Mouse (Mus musculus): ENCODE measurements around the gene Gm5105. TPM values are rescaled to one million over a fixed set of nuclear protein-coding genes. Genes with fewer than 3 reads are reported as not detected.

Gm5105 gene
- total and polyA plus RNA-seq, 2 experiments from 2014 or later, result 0.11 TPM; not detected in 1

DNA sequence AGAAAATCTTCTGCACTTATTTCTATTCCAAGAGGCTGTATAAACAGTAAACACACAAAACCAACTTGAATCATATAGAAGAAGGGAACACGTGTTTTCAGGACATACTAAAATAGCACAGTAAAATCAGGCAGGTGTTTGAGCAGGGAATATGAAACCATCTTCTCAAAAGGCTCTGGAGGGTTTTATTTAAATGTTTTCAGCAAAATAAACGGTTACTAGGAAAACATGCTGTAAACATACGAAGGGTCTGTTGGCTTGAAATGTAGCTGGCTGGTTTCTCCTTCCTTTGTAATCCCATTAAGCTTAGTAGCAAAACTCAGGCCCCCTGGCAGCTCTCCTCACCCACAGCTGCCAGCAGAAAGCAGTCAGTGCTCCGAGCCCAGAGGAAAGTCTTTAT, 9.0 kb downstream of the Gm5105 start:
- WGBS, result 37% methylated on average over 4 of the region's 4 CpGs
- no peaks in the 10 kb centered on the region for H3K27me3 ChIP-seq (ENCODE audit: insufficient read depth, low read length)
- DNase-seq (ENCODE audit: low spot score) (peak; percentile 32), ATAC-seq (ENCODE audit: low FRiP score) (no peak)
- no peaks in the 10 kb centered on the region for H3K9me3 ChIP-seq (ENCODE audit: low read length)
- no peak overlapping the region for H3K4me2 ChIP-seq (ENCODE audit: low read depth, low read length, poor library complexity, severe bottlenecking)
- H3K9ac ChIP-seq (replicated peaks; ENCODE audit: low read length, poor library complexity, severe bottlenecking), result no peak overlapping the region
- H3K4me3 ChIP-seq (ENCODE audit: low read depth, low read length), result no peak overlapping the region
- no peak for TF ChIP-seq CTCF (IDR thresholded peaks at IDR 0.05)
- no peak overlapping the region for H3K27ac ChIP-seq (ENCODE audit: low read depth, low read length)
- no peaks in the 10 kb centered on the region for H3K4me1 ChIP-seq (ENCODE audit: insufficient read depth, low read length)
- H3K36me3 ChIP-seq (ENCODE audit: insufficient read depth, low read length), result no peaks in the 10 kb centered on the region

- H3K4me2 ChIP-seq (ENCODE audit: low read depth, low read length, poor library complexity, severe bottlenecking), result no peak overlapping the region
- no peak overlapping the region for H3K9ac ChIP-seq (replicated peaks; ENCODE audit: low read length, poor library complexity, severe bottlenecking)
- H3K4me1 ChIP-seq (ENCODE audit: insufficient read depth, low read length), result no peaks in the 10 kb centered on the region
- H3K4me3 ChIP-seq (ENCODE audit: low read depth, low read length), result no peak overlapping the region
- H3K27me3 ChIP-seq (ENCODE audit: insufficient read depth, low read length), result no peaks in the 10 kb centered on the region
- H3K27ac ChIP-seq (ENCODE audit: low read depth, low read length), result no peak overlapping the region
- TF ChIP-seq CTCF (IDR thresholded peaks at IDR 0.05), result no peak
- no peaks in the 10 kb centered on the region for H3K9me3 ChIP-seq (ENCODE audit: low read length)
- 46% methylated on average over 7 of the region's 7 CpGs for WGBS
- no peaks in the 10 kb centered on the region for H3K36me3 ChIP-seq (ENCODE audit: insufficient read depth, low read length)
- ATAC-seq (ENCODE audit: low FRiP score) (no peak), DNase-seq (ENCODE audit: low spot score) (no peak)
These were observed 10.2 kb downstream of the Gm5105 start for GRCm38 (mm10) chr3:138056976-138057375.

GRCm38 (mm10) chr3:138053969-138054368, 13.2 kb downstream of the Gm5105 start:
- no peak for TF ChIP-seq CTCF (IDR thresholded peaks at IDR 0.05)
- DNase-seq (ENCODE audit: low spot score) (no peak), ATAC-seq (ENCODE audit: low FRiP score) (no peak)
- Histone ChIP-seq H3K9ac (replicated peaks; ENCODE audit: low read length, poor library complexity, severe bottlenecking) (no peak overlapping the region), H3K4me2 (ENCODE audit: low read depth, low read length, poor library complexity, severe bottlenecking) (no peak overlapping the region), H3K4me3 (ENCODE audit: low read depth, low read length) (no peak overlapping the region), H3K36me3 (ENCODE audit: insufficient read depth, low read length) (no peaks in the 10 kb centered on the region), H3K27ac (ENCODE audit: low read depth, low read length) (no peak overlapping the region), H3K27me3 (ENCODE audit: insufficient read depth, low read length) (no peaks in the 10 kb centered on the region), H3K9me3 (ENCODE audit: low read length) (no peaks in the 10 kb centered on the region), H3K4me1 (ENCODE audit: insufficient read depth, low read length) (no peaks in the 10 kb centered on the region)
- 56% methylated on average over 4 of the region's 4 CpGs for WGBS

GRCm38 (mm10) chr3:138051431-138051830, 15.8 kb downstream of the Gm5105 start:
- no peak for ATAC-seq (ENCODE audit: low FRiP score)
- Histone ChIP-seq H3K27me3 (ENCODE audit: insufficient read depth, low read length) (no peaks in the 10 kb centered on the region), H3K4me3 (ENCODE audit: low read depth, low read length) (no peak overlapping the region), H3K4me2 (ENCODE audit: low read depth, low read length, poor library complexity, severe bottlenecking) (no peak overlapping the region), H3K9ac (replicated peaks; ENCODE audit: low read length, poor library complexity, severe bottlenecking) (no peak overlapping the region), H3K9me3 (ENCODE audit: low read length) (no peaks in the 10 kb centered on the region), H3K36me3 (ENCODE audit: insufficient read depth, low read length) (no peaks in the 10 kb centered on the region), H3K27ac (ENCODE audit: low read depth, low read length) (no peak overlapping the region), H3K4me1 (ENCODE audit: insufficient read depth, low read length) (no peaks in the 10 kb centered on the region)
- no peak for DNase-seq (ENCODE audit: low spot score)
- no peak for TF ChIP-seq CTCF (IDR thresholded peaks at IDR 0.05)
- 75% methylated on average over 3 of the region's 3 CpGs for WGBS

- TF ChIP-seq CTCF (IDR thresholded peaks at IDR 0.05), result no peak
- no peak overlapping the region for H3K4me3 ChIP-seq (ENCODE audit: low read depth, low read length)
- no peak overlapping the region for H3K4me2 ChIP-seq (ENCODE audit: low read depth, low read length, poor library complexity, severe bottlenecking)
- no peaks in the 10 kb centered on the region for H3K4me1 ChIP-seq (ENCODE audit: insufficient read depth, low read length)
- ATAC-seq (ENCODE audit: low FRiP score) (no peak), DNase-seq (ENCODE audit: low spot score) (no peak)
- WGBS, result 89% methylated on average over 11 of the region's 11 CpGs
- no peaks in the 10 kb centered on the region for H3K36me3 ChIP-seq (ENCODE audit: insufficient read depth, low read length)
- no peaks in the 10 kb centered on the region for H3K9me3 ChIP-seq (ENCODE audit: low read length)
- H3K9ac ChIP-seq (replicated peaks; ENCODE audit: low read length, poor library complexity, severe bottlenecking), result no peak overlapping the region
- no peak overlapping the region for H3K27ac ChIP-seq (ENCODE audit: low read depth, low read length)
- H3K27me3 ChIP-seq (ENCODE audit: insufficient read depth, low read length), result no peaks in the 10 kb centered on the region
These were observed 16.4 kb downstream of the Gm5105 start for GRCm38 (mm10) chr3:138050772-138051171.

GRCm38 (mm10) chr3:138049555-138049954, 17.6 kb downstream of the Gm5105 start:
- H3K4me2 ChIP-seq (ENCODE audit: low read depth, low read length, poor library complexity, severe bottlenecking), result no peak overlapping the region
- no peak for ATAC-seq (ENCODE audit: low FRiP score)
- H3K27me3 ChIP-seq (ENCODE audit: insufficient read depth, low read length), result no peaks in the 10 kb centered on the region
- 89% methylated on average over 6 of the region's 6 CpGs for WGBS
- no peaks in the 10 kb centered on the region for H3K9me3 ChIP-seq (ENCODE audit: low read length)
- no peak overlapping the region for H3K4me3 ChIP-seq (ENCODE audit: low read depth, low read length)
- no peaks in the 10 kb centered on the region for H3K36me3 ChIP-seq (ENCODE audit: insufficient read depth, low read length)
- H3K4me1 ChIP-seq (ENCODE audit: insufficient read depth, low read length), result no peaks in the 10 kb centered on the region
- H3K9ac ChIP-seq (replicated peaks; ENCODE audit: low read length, poor library complexity, severe bottlenecking), result no peak overlapping the region
- no peak overlapping the region for H3K27ac ChIP-seq (ENCODE audit: low read depth, low read length)
- no peak for TF ChIP-seq CTCF (IDR thresholded peaks at IDR 0.05)
- no peak for DNase-seq (ENCODE audit: low spot score)

All from midbrain, postnatal 0 days (tissue).